ENCODE assay signal across 8 mouse cellular contexts in the genomic region with DNA sequence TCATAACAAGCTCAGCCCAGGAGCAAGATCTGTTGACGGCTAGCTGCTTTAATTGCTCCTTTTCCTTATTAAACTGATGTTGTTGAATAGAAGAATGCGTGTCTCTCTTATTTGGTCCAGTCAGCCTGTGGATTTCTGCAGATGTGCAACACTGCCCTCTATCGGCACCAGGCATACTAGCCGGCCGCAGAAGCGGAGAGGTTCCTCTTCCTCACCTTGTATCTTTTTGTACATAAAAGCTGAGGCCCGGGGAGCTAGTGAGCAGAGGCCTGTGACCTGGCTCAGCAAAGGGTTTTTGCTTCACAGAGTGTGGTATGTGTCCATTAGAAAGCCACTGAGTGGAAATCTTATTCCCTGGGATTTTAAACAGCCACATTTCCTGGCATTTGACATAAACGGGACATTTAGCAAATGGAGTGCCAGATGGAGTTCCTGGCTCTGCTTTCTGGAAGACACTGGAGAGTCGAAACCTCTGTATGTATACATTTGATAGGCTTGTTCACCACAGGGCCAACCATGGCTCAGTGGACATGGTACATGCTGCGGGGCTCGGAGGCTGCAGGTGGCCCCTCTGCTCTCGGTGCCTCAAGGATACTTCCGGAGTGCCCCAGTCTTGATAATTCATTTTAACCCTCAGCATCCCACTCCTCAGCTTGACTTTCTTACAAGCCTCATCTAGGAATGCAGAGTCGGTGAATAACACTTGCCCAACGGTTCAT.
A peak's percentile ranks its signal among the peaks of the same experiment; 100 is the strongest.
DNase-seq lines count a peak whose midpoint lies in the region; ATAC-seq and TF ChIP-seq lines count a peak whose summit lies in the region.
"Had no signal": no experiment of that assay in that cellular context is flagged by ENCODE, and none has a peak within 500 bp of the region (broad histone marks: within the 10 kb centered on the region; RNA-seq: fewer than 3 reads in every experiment).

No protein-coding gene starts in this region.

- H3K9me3 ChIP-seq in embryonic facial prominence, embryonic 15.5 days (replicated peaks) = no peaks in the 10 kb centered on the region
- H3K9me3 ChIP-seq: megakaryocyte, embryonic 14.5 days had no signal

- no peak overlapping the region for H3K4me2 ChIP-seq in embryonic facial prominence, embryonic 15.5 days (replicated peaks)

- H3K9ac ChIP-seq in embryonic facial prominence, embryonic 15.5 days = no peak overlapping the region

- no peak overlapping the region for H3K27ac ChIP-seq in bone marrow, adult 2 months (ENCODE audit: control insufficient read depth, insufficient read depth, low read depth, low read length, poor library complexity)
- 0 out of 2 replicates have a peak overlapping the region, but pooled peaks have one; percentile 2 for H3K27ac ChIP-seq in embryonic facial prominence, embryonic 15.5 days (replicated peaks)

- H3K4me1 ChIP-seq in bone marrow, adult 2 months (ENCODE audit: control insufficient read depth, insufficient read depth, low read length) = no peaks in the 10 kb centered on the region
- no peaks in the 10 kb centered on the region for H3K4me1 ChIP-seq in embryonic facial prominence, embryonic 15.5 days

- no peak for TF ChIP-seq POLR2A in bone marrow, adult 2 months (IDR thresholded peaks at IDR 0.05; ENCODE audit: borderline replicate concordance, control insufficient read depth, low read depth, low read length)

- TF ChIP-seq CTCF in bone marrow, adult 2 months (IDR thresholded peaks at IDR 0.05; ENCODE audit: control insufficient read depth, insufficient read depth, low read length) = peak; percentile 89

- H3K36me3 ChIP-seq in embryonic facial prominence, embryonic 15.5 days = no peaks in the 10 kb centered on the region

- DNase-seq in MN1 (ENCODE audit: low spot score) = peak; percentile 85
- DNase-seq in heart, postnatal 10 days = peak; percentile 80 to 84
- peak; percentile 58 to 83 for DNase-seq in layer of hippocampus, postnatal 25 days (ENCODE audit: extremely low spot score in 1 of 2, low spot score in 1 of 2)
- DNase-seq in skeletal muscle tissue, adult 2 months (ENCODE audit: low read depth, low spot score) = peak; percentile 44

- no peak overlapping the region for H3K4me3 ChIP-seq in bone marrow, adult 2 months (replicated peaks; ENCODE audit: control insufficient read depth, low read depth, low read length)
- no peak overlapping the region for H3K4me3 ChIP-seq in embryonic facial prominence, embryonic 15.5 days (replicated peaks)
- H3K4me3 ChIP-seq: megakaryocyte, embryonic 14.5 days had no signal

- ATAC-seq in embryonic facial prominence, embryonic 15.5 days (ENCODE audit: insufficient number of reproducible peaks, low FRiP score, low TSS enrichment, low read depth) = no peak
- ATAC-seq in megakaryocyte-erythroid progenitor cell, adult 5-6 weeks (replicated peaks; ENCODE audit: low FRiP score, low TSS enrichment, poor library complexity, severe bottlenecking) = peak; percentile 90

- intact Hi-C loops in heart, postnatal 10 days (cut with DNase I) = loop anchor here (5.0 kb wide), 1 partner anchor 1359 kb away; no protein-coding TSS in a partner anchor

- no peaks in the 10 kb centered on the region for H3K27me3 ChIP-seq in embryonic facial prominence, embryonic 15.5 days

- 48% methylated on average over 15 of the region's 15 CpGs for WGBS in bone marrow, adult 2 months
- 41% methylated on average over 15 of the region's 15 CpGs for WGBS in embryonic facial prominence, embryonic 15.5 days
